Mouse (Mus musculus) ES-E14 (cell line): ENCODE measurements at regions not wholly inside any gene's neighbourhood (a gene's known extent, or its start where the extent isn't known, plus 50 kb on each side); places are given as distances from the start of the nearest gene placed in this dataset.

Experiments used
- DNase-seq: peaks from one replicate; pipeline ENCODE4 v3.0.0-alpha.2; 2013; ENCODE audit warnings: low read depth, low spot score
- H3K27ac ChIP-seq: 2 replicates; pipeline ENCODE4 v1.5.1; 2012; ENCODE audit warnings: low read depth, mild to moderate bottlenecking, low read length, moderate library complexity, mixed read lengths; ENCODE audit not compliant: poor library complexity, insufficient read depth, severe bottlenecking
- H3K36me3 ChIP-seq: 2 replicates; pipeline ENCODE4 v1.6.1; 2012; ENCODE audit warnings: mild to moderate bottlenecking, low read length, moderate library complexity, mixed read lengths; ENCODE audit not compliant: control insufficient read depth, poor library complexity, insufficient read depth, severe bottlenecking
- H3K4me1 ChIP-seq, 2 experiments: fragments of 150-350 bp in 1 of 2; sonication (generic) in 1 of 2; 2 replicates each; pipeline ENCODE4 v1.6.1; 2012; ENCODE audit warnings: low read length in 2 of 2, mild to moderate bottlenecking in 1 of 2, mixed read lengths in 1 of 2; ENCODE audit not compliant: control insufficient read depth in 2 of 2, insufficient read depth in 2 of 2, poor library complexity in 1 of 2
- H3K4me3 ChIP-seq, 2 experiments: fragments of 150-350 bp in 1 of 2; sonication (generic) in 1 of 2; 2 replicates each; pipeline ENCODE4 v1.5.1; 2012; ENCODE audit warnings: low read length in 2 of 2, low read depth in 1 of 2, mild to moderate bottlenecking in 1 of 2, mixed read lengths in 1 of 2; ENCODE audit not compliant: insufficient read depth in 1 of 2, poor library complexity in 1 of 2, severe bottlenecking in 1 of 2
- H3K9ac ChIP-seq: 2 replicates; pipeline ENCODE4 v1.6.1; 2012; ENCODE audit warnings: low read depth, mild to moderate bottlenecking, low read length, mixed read lengths; ENCODE audit not compliant: poor library complexity, insufficient read depth, severe bottlenecking
- H3K9me3 ChIP-seq: fragments of 150-350 bp; sonication (generic); 2 replicates; pipeline ENCODE4 v1.6.1; 2012; ENCODE audit warnings: low read depth, mild to moderate bottlenecking, low read length; ENCODE audit not compliant: control insufficient read depth, insufficient read depth
- CHD2 ChIP-seq: IDR thresholded peaks from 2 replicates; pipeline ENCODE4 v1.6.1; 2014; ENCODE audit warnings: mild to moderate bottlenecking, low read depth, low read length, inconsistent platforms
- HCFC1 ChIP-seq: IDR thresholded peaks from 2 replicates; pipeline ENCODE4 v1.6.1; 2012; ENCODE audit warnings: low read length, inconsistent platforms, borderline replicate concordance; ENCODE audit not compliant: insufficient read depth
- MAFK ChIP-seq: IDR thresholded peaks from 2 replicates; pipeline ENCODE4 v1.6.1; 2014; ENCODE audit warnings: mild to moderate bottlenecking, low read depth, low read length, inconsistent platforms; ENCODE audit not compliant: insufficient read depth
- ZC3H11A ChIP-seq: IDR thresholded peaks from 2 replicates; pipeline ENCODE4 v1.6.1; 2012; ENCODE audit warnings: low read depth, mild to moderate bottlenecking, inconsistent platforms, low read length, borderline replicate concordance
- ZNF384 ChIP-seq: IDR thresholded peaks from 2 replicates; pipeline ENCODE4 v1.6.1; 2012; ENCODE audit warnings: low read depth, low read length, inconsistent platforms
- in situ Hi-C, 2 experiments: fragments of 600-800 bp; cut with MboI; formaldehyde crosslinking; loops; one replicate each; pipeline ENCODE4 v1.15.1; 2025; ENCODE audit warnings: low sequenced_read_pairs in 2 of 2, inconsistent platforms in 1 of 2; ENCODE audit not compliant: unreplicated experiment in 2 of 2

GRCm38 (mm10) chr17:3256765-3257164, 69.6 kb upstream of the Tiam2 start:
- in situ Hi-C loops, result no loop called here

DNA sequence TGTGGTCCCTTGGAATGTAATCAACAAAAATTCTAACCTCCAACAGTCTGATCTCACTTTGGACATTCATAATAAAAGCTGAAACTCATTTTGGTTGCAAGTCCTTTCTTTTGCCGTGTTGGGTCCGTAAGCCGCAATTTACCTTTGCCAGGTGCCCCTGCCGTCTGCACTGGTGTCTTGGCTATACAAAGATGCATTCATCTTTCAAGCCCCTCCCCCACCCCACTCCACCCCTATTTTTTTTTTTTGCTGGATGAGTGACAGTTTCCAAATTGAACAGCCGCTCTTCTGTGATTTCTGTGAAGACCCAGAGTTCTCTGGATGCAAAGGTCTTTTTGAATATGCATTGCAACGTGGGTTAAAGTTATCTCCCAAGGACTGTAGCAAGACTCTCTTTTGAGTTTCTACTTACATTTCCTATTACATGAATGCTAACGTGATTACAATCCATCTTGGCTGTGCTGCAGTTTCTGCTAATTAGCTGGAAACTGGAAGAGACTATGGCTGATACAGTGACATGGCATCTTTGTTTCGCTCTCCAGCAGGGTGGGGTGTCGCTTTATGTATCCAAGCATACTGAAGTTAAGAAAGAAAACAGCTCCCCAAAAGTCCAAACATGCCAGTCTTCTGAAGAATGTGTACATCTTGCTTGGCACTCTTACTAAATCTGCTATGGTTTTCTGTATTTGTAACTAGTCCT, 67.4 kb upstream of the Tiam2 start:
- no peak for DNase-seq
- H3K36me3 ChIP-seq, result peaks cover 2% of the 10 kb centered on the region; the same call in 1 of the 2 replicates
- in situ Hi-C loops, result no loop called here
- H3K4me1 ChIP-seq, result no peaks in the 10 kb centered on the region
- TF ChIP-seq MAFK, result no peak
- no peak for TF ChIP-seq HCFC1
- no peak for TF ChIP-seq ZC3H11A
- TF ChIP-seq ZNF384, result no peak
- no peak for TF ChIP-seq CHD2
- H3K9me3 ChIP-seq, result no peaks in the 10 kb centered on the region
- H3K4me3 ChIP-seq, result no peak overlapping the region
- H3K9ac ChIP-seq, result no peak overlapping the region
- no peak overlapping the region for H3K27ac ChIP-seq

More at GRCm38 (mm10) chr17:3256765-3257164, 69.6 kb upstream of the Tiam2 start:
- DNase-seq, result no peak
- Histone ChIP-seq H3K4me1 (no peaks in the 10 kb centered on the region), H3K9ac (no peak overlapping the region), H3K4me3 (no peak overlapping the region), H3K9me3 (no peaks in the 10 kb centered on the region), H3K36me3 (peaks cover 2% of the 10 kb centered on the region; the same call in 1 of the 2 replicates), H3K27ac (no peak overlapping the region)
- TF ChIP-seq ZC3H11A (no peak), ZNF384 (no peak), MAFK (no peak), HCFC1 (no peak), CHD2 (no peak)

DNA sequence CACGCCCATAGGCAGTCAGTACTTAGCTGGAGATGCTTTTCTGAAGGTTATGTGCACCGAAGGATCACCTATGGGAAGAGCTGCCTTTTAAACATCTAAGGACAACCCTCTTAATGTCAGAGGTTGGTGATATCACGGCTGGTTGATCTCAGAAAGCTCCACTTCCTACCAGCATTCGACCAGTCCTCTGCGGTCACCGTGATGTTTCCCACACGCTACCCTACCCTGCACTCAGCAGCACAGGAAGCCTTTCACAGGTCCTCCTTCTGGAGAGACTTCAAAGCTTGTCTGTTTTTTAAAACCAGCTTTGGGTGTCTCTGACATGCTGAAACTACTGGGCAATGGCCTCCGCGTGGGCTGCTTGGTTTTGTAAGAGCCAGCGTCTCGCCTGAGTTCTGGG, 65.6 kb upstream of the Tiam2 start:
- in situ Hi-C loops, result no loop called here
- Histone ChIP-seq H3K27ac (no peak overlapping the region), H3K36me3 (peaks cover 2% of the 10 kb centered on the region; the same call in 1 of the 2 replicates), H3K4me1 (no peaks in the 10 kb centered on the region), H3K9ac (no peak overlapping the region), H3K4me3 (no peak overlapping the region), H3K9me3 (no peaks in the 10 kb centered on the region)
- no peak for TF ChIP-seq MAFK
- no peak for TF ChIP-seq ZC3H11A
- TF ChIP-seq ZNF384, result no peak
- no peak for TF ChIP-seq CHD2
- no peak for TF ChIP-seq HCFC1
- no peak for DNase-seq

GRCm38 (mm10) chr17:3273108-3274091, 53.0 kb upstream of the Tiam2 start:
- H3K36me3 ChIP-seq, result no peaks in the 10 kb centered on the region
- H3K9me3 ChIP-seq, result no peaks in the 10 kb centered on the region
- no peak overlapping the region for H3K4me3 ChIP-seq
- DNase-seq, result peak; percentile 83
- TF ChIP-seq HCFC1 (no peak; the same call in 1 of the 2 replicates), CHD2 (no peak), ZC3H11A (peak; percentile 44), ZNF384 (no peak)
- in situ Hi-C loops, result no loop called here
- H3K9ac ChIP-seq, result no peak overlapping the region
- peaks cover 0 to 3% of the 10 kb centered on the region in 2 experiments; a peak in 1 of 4 replicates for H3K4me1 ChIP-seq
- H3K27ac ChIP-seq, result 0 out of 2 replicates have a peak overlapping the region, but pooled peaks have one; percentile 12
